Mouse (Mus musculus) G1E (cell line): ENCODE measurements at regions not wholly inside any gene's neighbourhood (a gene's known extent, or its start where the extent isn't known, plus 50 kb on each side); places are given as distances from the start of the nearest gene placed in this dataset.

Experiments used
- ATAC-seq: 2 replicates; pipeline ENCODE4 v1.8.0; 2016; ENCODE audit warnings: mild to moderate bottlenecking; ENCODE audit not compliant: insufficient number of reproducible peaks, poor library complexity, low FRiP score, severe bottlenecking; ENCODE audit errors: extremely low read depth
- DNase-seq: peaks from one replicate; pipeline ENCODE4 v3.0.0; 2012; ENCODE audit warnings: low spot score
- H3K27me3 ChIP-seq: 2 replicates; pipeline ENCODE4 v1.6.1; 2012; ENCODE audit warnings: mild to moderate bottlenecking, low read length, inconsistent platforms; ENCODE audit not compliant: insufficient read depth
- H3K36me3 ChIP-seq: replicated peaks from 2 replicates; pipeline ENCODE3; 2012; ENCODE audit warnings: mild to moderate bottlenecking, inconsistent platforms
- H3K4me1 ChIP-seq: 2 replicates; pipeline ENCODE4 v1.6.1; 2012; ENCODE audit warnings: low read depth, low read length, inconsistent platforms, mixed read lengths; ENCODE audit not compliant: insufficient read depth
- H3K4me3 ChIP-seq: 2 replicates; pipeline ENCODE4 v1.5.1; 2012; ENCODE audit warnings: low read depth, mild to moderate bottlenecking, inconsistent platforms, low read length, moderate library complexity, mixed read lengths
- H3K9me3 ChIP-seq: replicated peaks from 2 replicates; pipeline ENCODE4 v1.6.1; 2012; ENCODE audit warnings: inconsistent platforms
- CTCF ChIP-seq: IDR thresholded peaks from 2 replicates; pipeline ENCODE4 v1.5.1; 2012; ENCODE audit warnings: low read depth, low read length, inconsistent platforms, mixed read lengths
- GATA1 ChIP-seq: IDR thresholded peaks from 2 replicates; pipeline ENCODE4 v1.6.1; 2012; ENCODE audit warnings: borderline replicate concordance, low read length, inconsistent platforms, mixed read lengths
- GATA2 ChIP-seq: IDR thresholded peaks from 2 replicates; pipeline ENCODE4 v1.6.1; 2012; ENCODE audit warnings: low read depth, low read length, inconsistent platforms, borderline replicate concordance
- POLR2AphosphoS5 ChIP-seq: IDR thresholded peaks from 2 replicates; pipeline ENCODE4 v1.6.1; 2012; ENCODE audit warnings: low read depth, low read length, inconsistent platforms; ENCODE audit not compliant: insufficient replicate concordance
- TAL1 ChIP-seq: conservative IDR thresholded peaks from 2 replicates; pipeline ENCODE4 v1.6.1; 2012; ENCODE audit warnings: low read depth, low read length, inconsistent platforms, mixed read lengths

- no peaks in the 10 kb centered on the region for H3K27me3 ChIP-seq
- no peak for TF ChIP-seq POLR2AphosphoS5
- TF ChIP-seq CTCF, result no peak
- TF ChIP-seq GATA2, result no peak
- TF ChIP-seq GATA1, result no peak
- TF ChIP-seq TAL1, result no peak
- DNase-seq (no peak), ATAC-seq (no peak)
- no peaks in the 10 kb centered on the region for H3K4me1 ChIP-seq
- no peaks in the 10 kb centered on the region for H3K36me3 ChIP-seq
- no peak overlapping the region for H3K4me3 ChIP-seq
- H3K9me3 ChIP-seq, result peaks cover 46% of the 10 kb centered on the region
Measured at GRCm38 (mm10) chr9:115806018-115806702, 103.1 kb upstream of the Gadl1 start.

GRCm38 (mm10) chr9:115840186-115840585 lies 69.1 kb upstream of the Gadl1 start:
- no peak overlapping the region for H3K4me3 ChIP-seq
- no peak for ATAC-seq
- no peaks in the 10 kb centered on the region for H3K36me3 ChIP-seq
- no peaks in the 10 kb centered on the region for H3K27me3 ChIP-seq
- DNase-seq, result no peak
- no peak for TF ChIP-seq TAL1
- no peak for TF ChIP-seq CTCF
- TF ChIP-seq GATA2, result no peak
- TF ChIP-seq POLR2AphosphoS5, result no peak
- no peak for TF ChIP-seq GATA1
- no peaks in the 10 kb centered on the region for H3K4me1 ChIP-seq
- peaks cover 60% of the 10 kb centered on the region for H3K9me3 ChIP-seq

- no peak for ATAC-seq
- no peaks in the 10 kb centered on the region for H3K36me3 ChIP-seq
Measured at GRCm38 (mm10) chr9:115840791-115841190, 68.5 kb upstream of the Gadl1 start.

GRCm38 (mm10) chr9:115841684-115842083 lies 67.6 kb upstream of the Gadl1 start:
- ATAC-seq (no peak), DNase-seq (no peak)
- TF ChIP-seq GATA1 (no peak), CTCF (no peak), GATA2 (no peak)
- H3K36me3 ChIP-seq, result no peaks in the 10 kb centered on the region
- H3K27me3 ChIP-seq, result no peaks in the 10 kb centered on the region
- H3K9me3 ChIP-seq, result peaks cover 61% of the 10 kb centered on the region
- no peak overlapping the region for H3K4me3 ChIP-seq
- H3K4me1 ChIP-seq, result no peaks in the 10 kb centered on the region

More at GRCm38 (mm10) chr9:115840791-115841190, 68.5 kb upstream of the Gadl1 start:
- no peaks in the 10 kb centered on the region for H3K4me1 ChIP-seq
- no peak overlapping the region for H3K4me3 ChIP-seq
- no peak for DNase-seq
- peaks cover 60% of the 10 kb centered on the region for H3K9me3 ChIP-seq
- H3K27me3 ChIP-seq, result no peaks in the 10 kb centered on the region
- no peak for TF ChIP-seq TAL1
- no peak for TF ChIP-seq GATA1
- TF ChIP-seq CTCF, result no peak
- TF ChIP-seq POLR2AphosphoS5, result no peak
- TF ChIP-seq GATA2, result no peak

- TF ChIP-seq POLR2AphosphoS5, result no peak
- no peak for TF ChIP-seq TAL1
- no peak for TF ChIP-seq CTCF
- no peak for TF ChIP-seq GATA2
- no peak for TF ChIP-seq GATA1
- H3K9me3 ChIP-seq, result peaks cover 62% of the 10 kb centered on the region
- no peaks in the 10 kb centered on the region for H3K36me3 ChIP-seq
- no peak for ATAC-seq
- H3K27me3 ChIP-seq, result no peaks in the 10 kb centered on the region
- no peaks in the 10 kb centered on the region for H3K4me1 ChIP-seq
- DNase-seq, result no peak
- no peak overlapping the region for H3K4me3 ChIP-seq
Measured at GRCm38 (mm10) chr9:115844340-115844739, 64.9 kb upstream of the Gadl1 start.

GRCm38 (mm10) chr9:115845091-115845490 lies 64.2 kb upstream of the Gadl1 start:
- H3K36me3 ChIP-seq, result no peaks in the 10 kb centered on the region
- H3K9me3 ChIP-seq, result peaks cover 59% of the 10 kb centered on the region
- H3K27me3 ChIP-seq, result no peaks in the 10 kb centered on the region
- H3K4me1 ChIP-seq, result no peaks in the 10 kb centered on the region
- DNase-seq, result no peak
- no peak for TF ChIP-seq TAL1
- TF ChIP-seq POLR2AphosphoS5, result no peak
- no peak for TF ChIP-seq CTCF
- TF ChIP-seq GATA1, result no peak
- TF ChIP-seq GATA2, result no peak
- ATAC-seq, result no peak
- no peak overlapping the region for H3K4me3 ChIP-seq
